ENCODE assay signal across 8 mouse cellular contexts in genomic region chr10:19935295-19935623, GRCm38 (mm10). TPM values are rescaled to one million over a fixed set of nuclear protein-coding genes. Genes with fewer than 3 reads are reported as not detected.
A peak's percentile ranks its signal among the peaks of the same experiment; 100 is the strongest.
DNase-seq lines count a peak whose midpoint lies in the region; ATAC-seq lines count a peak whose summit lies in the region.

No protein-coding gene starts in this region.

- H3K9ac ChIP-seq in kidney, embryonic 15.5 days: peak overlapping the region; percentile 88
- H3K9ac ChIP-seq in neural tube, embryonic 11.5 days (ENCODE audit: low read length): no peak overlapping the region

- peak overlapping the region; percentile 98 for H3K4me3 ChIP-seq in megakaryocyte, embryonic 14.5 days (replicated peaks)
- H3K4me3 ChIP-seq in kidney, embryonic 15.5 days (replicated peaks): peak overlapping the region; percentile 85
- H3K4me3 ChIP-seq in neural tube, embryonic 11.5 days (ENCODE audit: low read depth, low read length): peak overlapping the region; percentile 73

- H3K36me3 ChIP-seq in megakaryocyte, embryonic 14.5 days (replicated peaks; ENCODE audit: low read length): no peaks in the 10 kb centered on the region
- no peaks in the 10 kb centered on the region for H3K36me3 ChIP-seq in kidney, embryonic 15.5 days
- no peaks in the 10 kb centered on the region for H3K36me3 ChIP-seq in neural tube, embryonic 11.5 days (ENCODE audit: control insufficient read depth, insufficient read depth, low read length)

- ATAC-seq in CD4-positive, CD25-positive, alpha-beta regulatory T cell, adult 4 months: no peak
- no peak for ATAC-seq in megakaryocyte, adult 5-6 weeks (ENCODE audit: poor library complexity, severe bottlenecking)
- no peak for ATAC-seq in kidney, embryonic 15.5 days (replicated peaks; ENCODE audit: low FRiP score)
- ATAC-seq in neural tube, embryonic 11.5 days (ENCODE audit: insufficient read depth, low FRiP score, low TSS enrichment): no peak
- no peak for ATAC-seq in monocyte, adult 5-6 weeks (replicated peaks; ENCODE audit: insufficient number of reproducible peaks, low FRiP score, low TSS enrichment, poor library complexity, severe bottlenecking)

- no peaks in the 10 kb centered on the region for H3K9me3 ChIP-seq in megakaryocyte, embryonic 14.5 days
- H3K9me3 ChIP-seq in kidney, embryonic 15.5 days (replicated peaks): no peaks in the 10 kb centered on the region
- no peaks in the 10 kb centered on the region for H3K9me3 ChIP-seq in neural tube, embryonic 11.5 days (ENCODE audit: control insufficient read depth, low read length)

- DNase-seq in CD4-positive, CD25-positive, alpha-beta regulatory T cell, adult 2 months (ENCODE audit: low read depth, low spot score): peak; percentile 30
- DNase-seq in neural tube, embryonic 11.5 days (ENCODE audit: low spot score): peak; percentile 23
- no peak for DNase-seq in layer of hippocampus, postnatal 10 days (ENCODE audit: low spot score in 2 of 2)

- H3K4me2 ChIP-seq in kidney, embryonic 15.5 days: peak overlapping the region; percentile 98
- peak overlapping the region; percentile 96 for H3K4me2 ChIP-seq in neural tube, embryonic 11.5 days (ENCODE audit: low read depth)

- peaks cover 61% of the 10 kb centered on the region for H3K4me1 ChIP-seq in megakaryocyte, embryonic 14.5 days
- peaks cover 49% of the 10 kb centered on the region for H3K4me1 ChIP-seq in kidney, embryonic 15.5 days
- no peaks in the 10 kb centered on the region for H3K4me1 ChIP-seq in neural tube, embryonic 11.5 days (ENCODE audit: control insufficient read depth, insufficient read depth, low read length)

- H3K27me3 ChIP-seq in megakaryocyte, embryonic 14.5 days (replicated peaks): no peaks in the 10 kb centered on the region
- H3K27me3 ChIP-seq in kidney, embryonic 15.5 days: peaks cover 12% of the 10 kb centered on the region
- peaks cover 19% of the 10 kb centered on the region for H3K27me3 ChIP-seq in neural tube, embryonic 11.5 days (ENCODE audit: control insufficient read depth, insufficient read depth, low read length)

- H3K27ac ChIP-seq in kidney, embryonic 15.5 days: peak overlapping the region; percentile 90
- no peak overlapping the region for H3K27ac ChIP-seq in neural tube, embryonic 11.5 days (ENCODE audit: low read depth, low read length)

- WGBS in kidney, embryonic 15.5 days: 4% methylated on average over 10 of the region's 10 CpGs
- WGBS in neural tube, embryonic 11.5 days: 5% methylated on average over 10 of the region's 10 CpGs

RNA-seq across cellular contexts. Expression of gene Map3k5, which starts 1.0 kb away (rescaled TPM):
- polyA plus RNA-seq in CD4-positive, CD25-positive, alpha-beta regulatory T cell, adult 4 months (2017; shearing (Covaris generic)): 10 to 100 TPM; 13.6 to 14.5 TPM
- 1.2 and 1.3 TPM in 2 replicates for polyA plus RNA-seq in megakaryocyte, embryonic 14.5 days (2012; ENCODE audit: insufficient read depth, low replicate concordance)
- total RNA-seq in megakaryocyte, adult 5-6 weeks (2015): 25.4 and 37.0 TPM in 2 replicates
- total RNA-seq in megakaryocyte, adult 5-6 weeks (2017): 36.7 and 42.4 TPM in 2 replicates
- 2.7 and 3.0 TPM in 2 replicates for polyA plus RNA-seq in kidney, embryonic 15.5 days (2015; fragmentation: Nextera tagmentation; extraction: Ambion mirVana)
- 0.85 and 1.4 TPM in 2 replicates for polyA plus RNA-seq in neural tube, embryonic 11.5 days (2014; fragmentation: Nextera tagmentation; extraction: Ambion mirVana)
- 85.0 to 99.2 TPM (median 85.5 TPM) in 3 replicates for total RNA-seq in monocyte, adult 5-6 weeks (2017)
- total RNA-seq in layer of hippocampus, postnatal 10 days (2021): 10 to 100 TPM; 18.6 to 19.0 TPM

RNA-seq across cellular contexts. Expression of gene Pex7, which starts 27.8 kb away (rescaled TPM):
- 1 to 10 TPM; 3.0 to 5.1 TPM for polyA plus RNA-seq in CD4-positive, CD25-positive, alpha-beta regulatory T cell, adult 4 months (2017; shearing (Covaris generic))
- 8.1 TPM in 1 of 2 replicates, not detected in the other for polyA plus RNA-seq in megakaryocyte, embryonic 14.5 days (2012; ENCODE audit: insufficient read depth, low replicate concordance)
- 36.0 and 47.6 TPM in 2 replicates for total RNA-seq in megakaryocyte, adult 5-6 weeks (2015)
- total RNA-seq in megakaryocyte, adult 5-6 weeks (2017): 13.5 and 19.5 TPM in 2 replicates
- 36.0 and 38.2 TPM in 2 replicates for polyA plus RNA-seq in kidney, embryonic 15.5 days (2015; fragmentation: Nextera tagmentation; extraction: Ambion mirVana)
- polyA plus RNA-seq in neural tube, embryonic 11.5 days (2014; fragmentation: Nextera tagmentation; extraction: Ambion mirVana): 27.2 and 29.1 TPM in 2 replicates
- 19.8 to 34.3 TPM (median 20.9 TPM) in 3 replicates for total RNA-seq in monocyte, adult 5-6 weeks (2017)
- 10 to 100 TPM; 23.5 to 26.5 TPM for total RNA-seq in layer of hippocampus, postnatal 10 days (2021)

Comparison
In these comparisons a context has a peak if more than half of its experiments do, and no peak if none do; other contexts are left out.
1. DNase-seq: peak in CD4-positive, CD25-positive, alpha-beta regulatory T cell, adult 2 months (single experiment) and neural tube, embryonic 11.5 days (single experiment); none in layer of hippocampus, postnatal 10 days (0 of 2).
2. Peak in every context shown above with its lines, with median percentiles within 50 percentile points of each other: H3K4me3 ChIP-seq.